Mouse (Mus musculus) erythroblast, embryonic 14.5 days (primary cell): ENCODE measurements around the gene 2010111I01Rik. TPM values are rescaled to one million over a fixed set of nuclear protein-coding genes. Genes with fewer than 3 reads are reported as not detected.
"Not testable (repeated sequence)": the region's sequence is repeated elsewhere in the genome, so short reads cannot be mapped to it uniquely, and the experiment has no call there.

ENCODE experiments used
- H3K27me3 ChIP-seq: 2 replicates; pipeline ENCODE4 v1.6.1; 2012; ENCODE audit warnings: inconsistent platforms; ENCODE audit not compliant: control insufficient read depth
- H3K36me3 ChIP-seq: 2 replicates; pipeline ENCODE4 v1.6.1; 2012; ENCODE audit warnings: mild to moderate bottlenecking, inconsistent platforms; ENCODE audit not compliant: control insufficient read depth
- H3K4me1 ChIP-seq: 2 replicates; pipeline ENCODE4 v1.6.1; 2012; ENCODE audit warnings: inconsistent platforms; ENCODE audit not compliant: control insufficient read depth
- H3K4me3 ChIP-seq: replicated peaks from 2 replicates; pipeline ENCODE3; 2012; ENCODE audit warnings: moderate library complexity, mild to moderate bottlenecking, inconsistent platforms
- H3K9me3 ChIP-seq: 2 replicates; pipeline ENCODE4 v1.6.1; 2012; ENCODE audit warnings: low read length, inconsistent platforms, mixed read lengths; ENCODE audit not compliant: control insufficient read depth
- GATA1 ChIP-seq: IDR thresholded peaks from 2 replicates; pipeline ENCODE4 v1.6.1; 2012; ENCODE audit warnings: low read length, inconsistent platforms, mixed read lengths
- TAL1 ChIP-seq: IDR thresholded peaks from 3 replicates; pipeline ENCODE4 v1.6.1; 2012; ENCODE audit warnings: low read length, inconsistent platforms, mixed read lengths
- polyA plus RNA-seq: library from polyadenylated mRNA; stranded (reverse); fragments of >175 nt; gene quantifications from 2 replicates; pipeline ENCODE4 v1.2.3, GENCODE M21; 2012

The 2010111I01Rik gene
- polyA plus RNA-seq, 1 experiment = 2.2 TPM

- TF ChIP-seq TAL1 (no peak), GATA1 (no peak)
- no peaks in the 10 kb centered on the region for H3K9me3 ChIP-seq
- peaks cover 8% of the 10 kb centered on the region for H3K36me3 ChIP-seq
Observed at GRCm38 (mm10) chr13:63336335-63336734, 371.6 kb downstream of the 2010111I01Rik start.

GRCm38 (mm10) chr13:63337239-63337960 lies 372.7 kb downstream of the 2010111I01Rik start:
- Histone ChIP-seq H3K4me3 (no peak overlapping the region), H3K4me1 (peaks cover 3% of the 10 kb centered on the region), H3K36me3 (peaks cover 10% of the 10 kb centered on the region), H3K9me3 (no peaks in the 10 kb centered on the region), H3K27me3 (no peaks in the 10 kb centered on the region)
- TF ChIP-seq GATA1 (no peak), TAL1 (no peak)

More at GRCm38 (mm10) chr13:63336335-63336734, 371.6 kb downstream of the 2010111I01Rik start:
- Histone ChIP-seq H3K4me1 (peaks cover 3% of the 10 kb centered on the region), H3K4me3 (no peak overlapping the region), H3K27me3 (no peaks in the 10 kb centered on the region)

- TF ChIP-seq TAL1 (no peak), GATA1 (no peak)
Observed at GRCm38 (mm10) chr13:63339946-63340345, 375.3 kb downstream of the 2010111I01Rik start.

GRCm38 (mm10) chr13:63342781-63343180 lies 378.1 kb downstream of the 2010111I01Rik start:
- Histone ChIP-seq H3K27me3 (no peaks in the 10 kb centered on the region), H3K4me1 (no peaks in the 10 kb centered on the region; the same call in 1 of the 2 replicates), H3K4me3 (no peak overlapping the region), H3K36me3 (peaks cover 6% of the 10 kb centered on the region), H3K9me3 (no peaks in the 10 kb centered on the region)
- TF ChIP-seq GATA1 = no peak
- TF ChIP-seq TAL1 = no peak

More at GRCm38 (mm10) chr13:63339946-63340345, 375.3 kb downstream of the 2010111I01Rik start:
- peaks cover 10% of the 10 kb centered on the region for H3K36me3 ChIP-seq
- no peaks in the 10 kb centered on the region for H3K27me3 ChIP-seq
- no peaks in the 10 kb centered on the region for H3K9me3 ChIP-seq
- H3K4me3 ChIP-seq = no peak overlapping the region
- H3K4me1 ChIP-seq = peaks cover 3% of the 10 kb centered on the region

- Histone ChIP-seq H3K36me3 (peaks cover 4% of the 10 kb centered on the region), H3K4me1 (no peaks in the 10 kb centered on the region), H3K9me3 (no peaks in the 10 kb centered on the region), H3K4me3 (no peak overlapping the region), H3K27me3 (no peaks in the 10 kb centered on the region)
- TF ChIP-seq TAL1 = no peak
- TF ChIP-seq GATA1 = no peak
Observed at GRCm38 (mm10) chr13:63344481-63344880, 379.8 kb downstream of the 2010111I01Rik start.

- H3K27me3 ChIP-seq = no peaks in the 10 kb centered on the region
- H3K4me3 ChIP-seq = no peak overlapping the region
- H3K36me3 ChIP-seq = peaks cover 4% of the 10 kb centered on the region
- no peaks in the 10 kb centered on the region for H3K9me3 ChIP-seq
- H3K4me1 ChIP-seq = no peaks in the 10 kb centered on the region
- TF ChIP-seq GATA1 (no peak), TAL1 (no peak)
Observed at GRCm38 (mm10) chr13:63345476-63346225, 381.0 kb downstream of the 2010111I01Rik start.

GRCm38 (mm10) chr13:63347639-63348038 lies 382.9 kb downstream of the 2010111I01Rik start:
- no peak overlapping the region for H3K4me3 ChIP-seq
- no peaks in the 10 kb centered on the region for H3K27me3 ChIP-seq
- H3K36me3 ChIP-seq = peaks cover 2% of the 10 kb centered on the region; the same call in 1 of the 2 replicates
- no peaks in the 10 kb centered on the region for H3K4me1 ChIP-seq
- no peaks in the 10 kb centered on the region for H3K9me3 ChIP-seq
- TF ChIP-seq TAL1 = no peak
- TF ChIP-seq GATA1 = no peak

- no peak for TF ChIP-seq TAL1
- no peak for TF ChIP-seq GATA1
- Histone ChIP-seq H3K27me3 (no peaks in the 10 kb centered on the region), H3K4me1 (no peaks in the 10 kb centered on the region), H3K36me3 (peaks cover 2% of the 10 kb centered on the region; the same call in 1 of the 2 replicates), H3K4me3 (no peak overlapping the region), H3K9me3 (no peaks in the 10 kb centered on the region)
Observed at GRCm38 (mm10) chr13:63350076-63350475, 385.4 kb downstream of the 2010111I01Rik start.

- H3K9me3 ChIP-seq, H3K4me3 ChIP-seq, H3K4me1 ChIP-seq, H3K36me3 ChIP-seq, H3K27me3 ChIP-seq: not testable (repeated sequence)
Observed at GRCm38 (mm10) chr13:63353312-63353711, 388.6 kb downstream of the 2010111I01Rik start.
